Mouse (Mus musculus): Measurements from ENCODE around the gene Trpm1. TPM values are rescaled to one million over a fixed set of nuclear protein-coding genes. Genes with fewer than 3 reads are reported as not detected.

Trpm1 gene
- polyA plus RNA-seq, 1 experiment from 2014 or later: 0.42 TPM

DNA sequence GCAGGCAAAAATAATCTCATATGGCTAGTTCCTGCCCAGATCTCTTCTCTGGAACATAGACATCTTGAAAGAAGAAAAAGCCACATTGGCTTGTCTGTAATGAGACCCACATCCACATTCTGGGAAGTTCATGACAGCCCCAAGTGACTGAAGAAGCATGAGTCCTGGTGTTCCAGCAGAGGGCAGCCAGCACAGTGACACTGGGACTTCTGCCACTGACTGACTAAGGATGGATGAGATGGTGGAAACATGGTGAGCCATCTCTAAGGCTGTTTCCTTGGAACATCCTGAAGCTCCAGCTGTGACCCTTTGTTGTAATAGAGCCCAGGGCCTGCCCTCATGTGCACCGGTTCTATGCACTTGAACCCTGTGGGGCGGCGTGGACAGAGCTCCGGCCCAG is 25.7 kb downstream of the Trpm1 start:
- no peak for ATAC-seq (ENCODE audit: insufficient read depth, low FRiP score, low TSS enrichment)
- WGBS: 89% methylated on average over 4 of the region's 4 CpGs
- DNase-seq (ENCODE audit: low spot score): no peak
- Histone ChIP-seq H3K27ac (ENCODE audit: low read depth, low read length) (no peak overlapping the region), H3K9ac (ENCODE audit: low read length) (no peak overlapping the region), H3K9me3 (ENCODE audit: control insufficient read depth, low read length) (no peaks in the 10 kb centered on the region), H3K36me3 (ENCODE audit: control insufficient read depth, insufficient read depth, low read length) (no peaks in the 10 kb centered on the region), H3K27me3 (ENCODE audit: control insufficient read depth, insufficient read depth, low read length) (no peaks in the 10 kb centered on the region), H3K4me3 (ENCODE audit: low read depth, low read length) (no peak overlapping the region), H3K4me2 (ENCODE audit: low read depth) (no peak overlapping the region), H3K4me1 (ENCODE audit: control insufficient read depth, insufficient read depth, low read length) (no peaks in the 10 kb centered on the region)

GRCm38 (mm10) chr7:64185203-64185931 is 31.7 kb downstream of the Trpm1 start:
- no peaks in the 10 kb centered on the region for H3K9me3 ChIP-seq (ENCODE audit: control insufficient read depth, low read length)
- H3K9ac ChIP-seq (ENCODE audit: low read length): no peak overlapping the region
- no peak for ATAC-seq (ENCODE audit: insufficient read depth, low FRiP score, low TSS enrichment)
- 0 out of 2 replicates have a peak, but pooled peaks cover 3% of the 10 kb centered on the region for H3K4me1 ChIP-seq (ENCODE audit: control insufficient read depth, insufficient read depth, low read length)
- H3K36me3 ChIP-seq (ENCODE audit: control insufficient read depth, insufficient read depth, low read length): no peaks in the 10 kb centered on the region
- H3K4me3 ChIP-seq (ENCODE audit: low read depth, low read length): no peak overlapping the region
- no peaks in the 10 kb centered on the region for H3K27me3 ChIP-seq (ENCODE audit: control insufficient read depth, insufficient read depth, low read length)
- H3K4me2 ChIP-seq (ENCODE audit: low read depth): no peak overlapping the region
- no peak overlapping the region for H3K27ac ChIP-seq (ENCODE audit: low read depth, low read length)
- no peak for DNase-seq (ENCODE audit: low spot score)
- 39% methylated on average over 10 of the region's 10 CpGs for WGBS

- 0 out of 2 replicates have a peak, but pooled peaks cover 3% of the 10 kb centered on the region for H3K4me1 ChIP-seq (ENCODE audit: control insufficient read depth, insufficient read depth, low read length)
- WGBS: 78% methylated on average over 3 of the region's 3 CpGs
- no peak overlapping the region for H3K27ac ChIP-seq (ENCODE audit: low read depth, low read length)
- no peaks in the 10 kb centered on the region for H3K27me3 ChIP-seq (ENCODE audit: control insufficient read depth, insufficient read depth, low read length)
- H3K9ac ChIP-seq (ENCODE audit: low read length): no peak overlapping the region
- H3K36me3 ChIP-seq (ENCODE audit: control insufficient read depth, insufficient read depth, low read length): no peaks in the 10 kb centered on the region
- no peak overlapping the region for H3K4me3 ChIP-seq (ENCODE audit: low read depth, low read length)
- no peak overlapping the region for H3K4me2 ChIP-seq (ENCODE audit: low read depth)
- H3K9me3 ChIP-seq (ENCODE audit: control insufficient read depth, low read length): no peaks in the 10 kb centered on the region
- DNase-seq (ENCODE audit: low spot score) (no peak), ATAC-seq (ENCODE audit: insufficient read depth, low FRiP score, low TSS enrichment) (no peak)
These were observed 32.3 kb downstream of the Trpm1 start for GRCm38 (mm10) chr7:64185932-64186312.

DNA sequence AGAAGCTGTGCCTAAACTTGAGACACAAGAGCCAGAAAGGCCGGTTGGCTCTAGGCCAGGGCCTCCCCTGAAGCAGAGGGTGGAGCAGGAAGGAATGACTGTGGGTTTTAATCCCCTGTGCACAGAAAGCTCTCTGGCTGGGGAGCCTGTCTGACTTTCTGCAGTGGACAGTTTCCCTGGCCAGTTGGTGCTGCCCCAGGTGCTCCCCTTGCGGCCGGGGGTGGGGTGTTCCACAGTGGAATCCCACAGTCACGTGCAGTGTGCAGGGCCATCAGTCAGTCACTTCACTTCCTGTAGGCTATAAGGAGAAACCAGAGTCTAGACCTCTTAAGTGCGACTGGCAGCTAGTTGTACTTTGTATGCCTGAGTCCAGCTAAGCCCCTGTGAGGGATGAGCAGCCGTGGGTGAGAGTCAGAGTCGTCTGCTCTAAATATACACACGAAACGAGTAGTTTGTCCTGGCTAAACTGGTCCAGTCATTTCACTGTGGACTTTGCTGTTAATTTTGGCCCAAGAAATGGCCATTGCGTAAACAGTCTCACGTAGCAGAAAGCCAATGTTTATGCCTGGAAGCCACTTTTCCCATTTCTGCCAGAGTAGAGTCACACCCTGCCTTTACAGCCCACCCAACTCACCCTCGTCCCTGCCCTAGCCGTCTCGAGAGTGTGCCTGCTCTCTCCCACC is 38.8 kb downstream of the Trpm1 start:
- Histone ChIP-seq H3K9me3 (ENCODE audit: control insufficient read depth, low read length) (no peaks in the 10 kb centered on the region), H3K27me3 (ENCODE audit: control insufficient read depth, insufficient read depth, low read length) (no peaks in the 10 kb centered on the region), H3K4me1 (ENCODE audit: control insufficient read depth, insufficient read depth, low read length) (no peaks in the 10 kb centered on the region), H3K4me2 (ENCODE audit: low read depth) (no peak overlapping the region), H3K27ac (ENCODE audit: low read depth, low read length) (no peak overlapping the region), H3K36me3 (ENCODE audit: control insufficient read depth, insufficient read depth, low read length) (no peaks in the 10 kb centered on the region), H3K9ac (ENCODE audit: low read length) (no peak overlapping the region), H3K4me3 (ENCODE audit: low read depth, low read length) (no peak overlapping the region)
- ATAC-seq (ENCODE audit: insufficient read depth, low FRiP score, low TSS enrichment) (no peak), DNase-seq (ENCODE audit: low spot score) (no peak)
- 69% methylated on average over 14 of the region's 14 CpGs for WGBS

DNA sequence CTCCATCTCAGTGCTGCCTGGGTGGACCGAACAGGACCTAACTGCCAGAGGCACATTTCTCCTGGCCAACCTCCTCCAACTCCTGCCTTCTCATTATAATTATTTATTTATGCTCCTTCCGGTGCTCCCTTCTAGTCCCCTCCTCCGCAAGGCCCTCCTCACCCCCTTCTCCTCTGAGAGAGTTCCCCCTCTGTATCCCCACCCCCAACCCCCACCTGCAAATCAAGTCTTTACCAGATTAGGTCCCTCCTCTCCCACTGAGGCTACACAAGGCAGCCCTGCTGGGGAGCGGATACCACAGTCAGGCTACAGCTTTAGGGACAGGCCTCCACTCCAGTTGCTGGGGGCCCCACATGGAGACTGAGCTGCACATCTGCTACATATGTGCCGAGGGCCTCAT is 39.8 kb downstream of the Trpm1 start:
- ATAC-seq (ENCODE audit: insufficient read depth, low FRiP score, low TSS enrichment) (no peak), DNase-seq (ENCODE audit: low spot score) (no peak)
- H3K9ac ChIP-seq (ENCODE audit: low read length): no peak overlapping the region
- H3K27ac ChIP-seq (ENCODE audit: low read depth, low read length): no peak overlapping the region
- H3K9me3 ChIP-seq (ENCODE audit: control insufficient read depth, low read length): no peaks in the 10 kb centered on the region
- H3K27me3 ChIP-seq (ENCODE audit: control insufficient read depth, insufficient read depth, low read length): no peaks in the 10 kb centered on the region
- no peak overlapping the region for H3K4me3 ChIP-seq (ENCODE audit: low read depth, low read length)
- H3K36me3 ChIP-seq (ENCODE audit: control insufficient read depth, insufficient read depth, low read length): no peaks in the 10 kb centered on the region
- no peaks in the 10 kb centered on the region for H3K4me1 ChIP-seq (ENCODE audit: control insufficient read depth, insufficient read depth, low read length)
- WGBS: 54% methylated on average over 5 of the region's 5 CpGs
- H3K4me2 ChIP-seq (ENCODE audit: low read depth): no peak overlapping the region

DNA sequence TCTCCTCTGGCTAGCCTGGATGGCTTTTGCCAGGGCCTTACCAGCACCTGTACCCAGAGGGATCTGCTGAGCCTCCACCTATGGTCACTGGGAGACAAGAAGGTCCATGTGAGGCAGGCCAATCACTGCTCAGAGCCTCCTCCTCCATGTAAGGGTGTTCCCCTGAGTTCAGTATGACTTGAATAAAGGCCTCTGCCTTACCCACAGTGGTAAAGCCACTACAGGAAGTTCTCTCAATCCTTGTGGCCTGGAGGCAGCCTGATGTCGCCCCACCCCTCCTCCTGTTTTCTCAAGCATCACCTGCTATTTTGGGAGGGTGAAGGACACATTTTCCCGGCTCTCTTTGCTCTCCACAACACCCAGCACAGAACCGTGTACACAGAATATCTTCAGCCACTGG is 42.5 kb downstream of the Trpm1 start:
- ATAC-seq (ENCODE audit: insufficient read depth, low FRiP score, low TSS enrichment) (no peak), DNase-seq (ENCODE audit: low spot score) (no peak)
- Histone ChIP-seq H3K4me2 (ENCODE audit: low read depth) (no peak overlapping the region), H3K4me1 (ENCODE audit: control insufficient read depth, insufficient read depth, low read length) (no peaks in the 10 kb centered on the region), H3K9ac (ENCODE audit: low read length) (no peak overlapping the region), H3K27ac (ENCODE audit: low read depth, low read length) (no peak overlapping the region), H3K36me3 (ENCODE audit: control insufficient read depth, insufficient read depth, low read length) (no peaks in the 10 kb centered on the region), H3K27me3 (ENCODE audit: control insufficient read depth, insufficient read depth, low read length) (no peaks in the 10 kb centered on the region), H3K9me3 (ENCODE audit: control insufficient read depth, low read length) (no peaks in the 10 kb centered on the region), H3K4me3 (ENCODE audit: low read depth, low read length) (no peak overlapping the region)
- WGBS: 82% methylated on average over 3 of the region's 3 CpGs

GRCm38 (mm10) chr7:64208700-64209099 is 55.1 kb downstream of the Trpm1 start:
- H3K9ac ChIP-seq (ENCODE audit: low read length): no peak overlapping the region
- H3K27me3 ChIP-seq (ENCODE audit: control insufficient read depth, insufficient read depth, low read length): no peaks in the 10 kb centered on the region
- no peak for ATAC-seq (ENCODE audit: insufficient read depth, low FRiP score, low TSS enrichment)
- H3K9me3 ChIP-seq (ENCODE audit: control insufficient read depth, low read length): no peaks in the 10 kb centered on the region
- H3K4me3 ChIP-seq (ENCODE audit: low read depth, low read length): no peak overlapping the region
- H3K4me1 ChIP-seq (ENCODE audit: control insufficient read depth, insufficient read depth, low read length): no peaks in the 10 kb centered on the region
- H3K27ac ChIP-seq (ENCODE audit: low read depth, low read length): no peak overlapping the region
- 39% methylated on average over 5 of the region's 5 CpGs for WGBS
- DNase-seq (ENCODE audit: low spot score): no peak
- no peaks in the 10 kb centered on the region for H3K36me3 ChIP-seq (ENCODE audit: control insufficient read depth, insufficient read depth, low read length)
- no peak overlapping the region for H3K4me2 ChIP-seq (ENCODE audit: low read depth)

- H3K9me3 ChIP-seq (ENCODE audit: control insufficient read depth, low read length): no peaks in the 10 kb centered on the region
- H3K4me3 ChIP-seq (ENCODE audit: low read depth, low read length): no peak overlapping the region
- no peak overlapping the region for H3K27ac ChIP-seq (ENCODE audit: low read depth, low read length)
- H3K36me3 ChIP-seq (ENCODE audit: control insufficient read depth, insufficient read depth, low read length): no peaks in the 10 kb centered on the region
- no peaks in the 10 kb centered on the region for H3K4me1 ChIP-seq (ENCODE audit: control insufficient read depth, insufficient read depth, low read length)
- no peak overlapping the region for H3K9ac ChIP-seq (ENCODE audit: low read length)
- ATAC-seq (ENCODE audit: insufficient read depth, low FRiP score, low TSS enrichment): no peak
- DNase-seq (ENCODE audit: low spot score): no peak
- no peaks in the 10 kb centered on the region for H3K27me3 ChIP-seq (ENCODE audit: control insufficient read depth, insufficient read depth, low read length)
- 88% methylated on average over 4 of the region's 4 CpGs for WGBS
- H3K4me2 ChIP-seq (ENCODE audit: low read depth): no peak overlapping the region
These were observed 59.2 kb downstream of the Trpm1 start for GRCm38 (mm10) chr7:64212870-64213269.

DNA sequence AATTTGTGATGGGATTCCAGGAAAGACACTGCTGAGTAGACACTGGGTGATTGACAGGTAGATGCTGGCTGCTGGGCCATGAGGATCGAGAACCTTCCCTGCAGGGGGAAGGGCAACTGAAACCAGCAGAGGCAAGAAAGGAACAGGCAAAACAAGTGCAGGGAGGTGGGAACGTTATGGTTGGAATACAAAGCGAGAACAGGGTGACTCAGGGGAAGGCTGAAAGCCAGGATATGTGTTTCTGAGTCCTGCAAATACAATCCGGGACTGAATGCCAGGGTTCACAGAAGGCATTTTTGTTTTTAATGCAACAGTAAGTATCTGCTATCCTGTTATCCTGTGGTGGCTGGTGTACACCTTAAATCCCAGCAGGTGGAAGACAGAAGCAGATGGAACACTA is 60.4 kb downstream of the Trpm1 start:
- Histone ChIP-seq H3K36me3 (ENCODE audit: control insufficient read depth, insufficient read depth, low read length) (no peaks in the 10 kb centered on the region), H3K4me2 (ENCODE audit: low read depth) (no peak overlapping the region), H3K4me1 (ENCODE audit: control insufficient read depth, insufficient read depth, low read length) (no peaks in the 10 kb centered on the region), H3K4me3 (ENCODE audit: low read depth, low read length) (no peak overlapping the region), H3K27ac (ENCODE audit: low read depth, low read length) (no peak overlapping the region), H3K9me3 (ENCODE audit: control insufficient read depth, low read length) (no peaks in the 10 kb centered on the region), H3K9ac (ENCODE audit: low read length) (no peak overlapping the region), H3K27me3 (ENCODE audit: control insufficient read depth, insufficient read depth, low read length) (no peaks in the 10 kb centered on the region)
- ATAC-seq (ENCODE audit: insufficient read depth, low FRiP score, low TSS enrichment) (no peak), DNase-seq (ENCODE audit: low spot score) (no peak)
- WGBS: 83% methylated on average over 4 of the region's 4 CpGs
